Mouse (Mus musculus) cerebellum, adult 2 months (tissue): ENCODE results near the gene Ube2g2.

Source experiments
- CTCF ChIP-seq: fragments of 200-500 bp; IDR thresholded peaks from 2 replicates; pipeline ENCODE4 v1.5.1; 2011; ENCODE audit warnings: low read depth, mild to moderate bottlenecking, control low read depth, low read length, moderate library complexity, borderline replicate concordance; ENCODE audit not compliant: insufficient read depth
- POLR2A ChIP-seq: fragments of 200-500 bp; IDR thresholded peaks from 2 replicates; pipeline ENCODE4 v1.6.1; 2011; ENCODE audit warnings: low read length, control low read depth, borderline replicate concordance; ENCODE audit not compliant: insufficient read depth

DNA sequence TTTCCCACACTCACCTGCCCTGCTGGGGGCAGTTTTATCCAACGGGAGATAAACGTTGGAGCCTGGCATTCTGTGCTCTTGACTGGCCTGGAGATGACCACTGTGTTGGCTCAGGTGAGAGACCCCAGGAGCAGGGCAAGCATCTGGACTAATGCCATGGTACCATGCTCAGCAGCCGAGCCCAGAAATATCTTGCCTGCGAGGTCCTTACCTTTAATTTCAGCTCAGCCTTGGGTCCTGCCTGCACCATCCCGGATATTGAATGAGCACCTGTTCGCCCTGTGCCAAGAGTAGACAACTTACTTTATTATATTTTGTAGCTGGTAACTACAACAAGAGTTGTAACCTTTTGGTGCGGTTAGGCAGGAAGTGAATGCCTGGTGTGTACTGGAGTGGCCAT lies 15.2 kb upstream of the Ube2g2 start:
- no peak for TF ChIP-seq POLR2A
- no peak for TF ChIP-seq CTCF
